In the genomic region with DNA sequence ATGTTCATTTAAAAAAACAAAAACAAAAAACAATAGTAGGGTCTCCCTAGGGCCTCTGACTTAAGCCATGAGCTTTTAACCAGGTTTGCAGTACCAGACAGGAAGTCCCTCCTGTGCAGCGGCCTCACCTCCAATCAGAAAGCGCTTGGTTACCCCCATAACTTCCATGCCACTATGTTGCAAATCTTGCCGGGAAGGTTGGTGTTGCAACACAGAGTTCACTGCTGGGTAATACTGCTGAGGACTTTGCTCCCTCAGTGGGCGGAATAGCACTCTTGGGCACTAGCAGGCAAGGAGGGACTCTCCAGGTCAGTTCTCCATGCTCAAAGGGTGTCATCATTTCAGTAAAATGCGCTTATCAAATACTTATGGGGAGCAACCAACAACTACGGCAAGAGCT, we compare ENCODE assay signal across 22 mouse cellular contexts. TPM values are rescaled to one million over a fixed set of nuclear protein-coding genes. Genes with fewer than 3 reads are reported as not detected.
A peak's percentile ranks its signal among the peaks of the same experiment; 100 is the strongest.
DNase-seq lines count a peak whose midpoint lies in the region; ATAC-seq lines count a peak whose summit lies in the region.
"Had no signal": no experiment of that assay in that cellular context is flagged by ENCODE, and none has a peak within 500 bp of the region (broad histone marks: within the 10 kb centered on the region; RNA-seq: fewer than 3 reads in every experiment).

No protein-coding gene starts in this region.

- H3K27me3 ChIP-seq in heart, embryonic 12.5 days (replicated peaks): no peaks in the 10 kb centered on the region
- H3K27me3 ChIP-seq in kidney, embryonic 14.5 days (ENCODE audit: control insufficient read depth, insufficient read depth, low read length): no peaks in the 10 kb centered on the region
- no peaks in the 10 kb centered on the region for H3K27me3 ChIP-seq in intestine, embryonic 15.5 days (replicated peaks)
- H3K27me3 ChIP-seq in liver, embryonic 16.5 days (ENCODE audit: control insufficient read depth, insufficient read depth, low read depth, low read length): no peaks in the 10 kb centered on the region
- H3K27me3 ChIP-seq: hindbrain, embryonic 13.5 days had no signal

- no peak overlapping the region for H3K4me2 ChIP-seq in heart, embryonic 12.5 days
- H3K4me2 ChIP-seq in kidney, embryonic 14.5 days (replicated peaks; ENCODE audit: low read depth, low read length): no peak overlapping the region
- no peak overlapping the region for H3K4me2 ChIP-seq in intestine, embryonic 15.5 days (replicated peaks)
- H3K4me2 ChIP-seq in liver, embryonic 16.5 days (ENCODE audit: low read depth, low read length): no peak overlapping the region
- H3K4me2 ChIP-seq: hindbrain, embryonic 13.5 days; lung, embryonic 14.5 days had no signal

- 0 out of 2 replicates have a peak overlapping the region, but pooled peaks have one; percentile 3 for H3K27ac ChIP-seq in heart, embryonic 12.5 days (ENCODE audit: poor library complexity, severe bottlenecking)
- no peak overlapping the region for H3K27ac ChIP-seq in kidney, embryonic 14.5 days (ENCODE audit: low read depth, low read length)
- no peak overlapping the region for H3K27ac ChIP-seq in intestine, embryonic 15.5 days
- no peak overlapping the region for H3K27ac ChIP-seq in liver, embryonic 16.5 days (ENCODE audit: low read length)
- H3K27ac ChIP-seq: forebrain, embryonic 10.5 days; gastrocnemius, adult 2 months; hindbrain, embryonic 13.5 days; midbrain, embryonic 10.5 days had no signal

- intact Hi-C loops in heart, postnatal 25 days (cut with DNase I): no loop called here

- WGBS in heart, embryonic 12.5 days: 96% methylated on average over 6 of the region's 6 CpGs
- 95% methylated on average over 6 of the region's 6 CpGs for WGBS in kidney, embryonic 14.5 days
- 89% methylated on average over 6 of the region's 6 CpGs for WGBS in intestine, embryonic 15.5 days
- 72% methylated on average over 6 of the region's 6 CpGs for WGBS in liver, embryonic 16.5 days (ENCODE audit: insufficient replicate concordance)

- no peaks in the 10 kb centered on the region for H3K9me3 ChIP-seq in heart, embryonic 12.5 days (replicated peaks)
- no peaks in the 10 kb centered on the region for H3K9me3 ChIP-seq in kidney, embryonic 14.5 days (ENCODE audit: control insufficient read depth, low read length)
- H3K9me3 ChIP-seq in intestine, embryonic 15.5 days: no peaks in the 10 kb centered on the region
- no peaks in the 10 kb centered on the region for H3K9me3 ChIP-seq in liver, embryonic 16.5 days (replicated peaks; ENCODE audit: control insufficient read depth, low read length)
- H3K9me3 ChIP-seq: forebrain, embryonic 10.5 days; G1E; hindbrain, embryonic 13.5 days; midbrain, embryonic 10.5 days had no signal

- DNase-seq in heart, postnatal 25 days (ENCODE audit: low spot score): no peak
- DNase-seq in kidney, adult 9 months: peak; percentile 49
- no peak for DNase-seq in frontal cortex, postnatal 25 days (ENCODE audit: low spot score in 2 of 2)
- DNase-seq in thymus, postnatal 36 days: no peak
- DNase-seq: adrenal gland, postnatal 25 days; cerebellum, adult 11 months; cerebellum, postnatal 36 days; forebrain, postnatal 0 days; gastrocnemius, adult 2 months; lung, embryonic 14.5 days; lung, postnatal 36 days; right cerebral cortex, postnatal 25 days; thymus, adult 2 months had no signal

- H3K9ac ChIP-seq in heart, embryonic 12.5 days: no peak overlapping the region
- H3K9ac ChIP-seq in kidney, embryonic 14.5 days (ENCODE audit: low read depth, low read length): no peak overlapping the region
- no peak overlapping the region for H3K9ac ChIP-seq in intestine, embryonic 15.5 days
- H3K9ac ChIP-seq in liver, embryonic 16.5 days (ENCODE audit: low read depth, low read length): no peak overlapping the region
- H3K9ac ChIP-seq: forebrain, postnatal 0 days; hindbrain, embryonic 13.5 days; lung, embryonic 14.5 days had no signal

- H3K4me1 ChIP-seq in heart, embryonic 12.5 days (replicated peaks): peaks cover 8% of the 10 kb centered on the region
- no peaks in the 10 kb centered on the region for H3K4me1 ChIP-seq in kidney, embryonic 14.5 days (ENCODE audit: control insufficient read depth, insufficient read depth, low read length)
- H3K4me1 ChIP-seq in intestine, embryonic 15.5 days (replicated peaks): no peaks in the 10 kb centered on the region
- H3K4me1 ChIP-seq in liver, embryonic 16.5 days (ENCODE audit: control insufficient read depth, low read depth, low read length): no peaks in the 10 kb centered on the region; the same call in 1 of the 2 replicates
- H3K4me1 ChIP-seq: forebrain, embryonic 10.5 days; hindbrain, embryonic 13.5 days had no signal

- ATAC-seq in heart, embryonic 12.5 days (ENCODE audit: insufficient number of reproducible peaks, low FRiP score): no peak
- no peak for ATAC-seq in kidney, embryonic 14.5 days (ENCODE audit: low FRiP score, low TSS enrichment)
- ATAC-seq in intestine, embryonic 15.5 days: peak; percentile 62; the same call in 1 of the 2 replicates
- peak; percentile 82 for ATAC-seq in liver, embryonic 16.5 days (ENCODE audit: low read depth)
- ATAC-seq: forebrain, postnatal 0 days; inflammation-experienced regulatory T-cells, adult 6 months had no signal

- no peaks in the 10 kb centered on the region for H3K36me3 ChIP-seq in heart, embryonic 12.5 days
- no peaks in the 10 kb centered on the region for H3K36me3 ChIP-seq in kidney, embryonic 14.5 days (ENCODE audit: control insufficient read depth, insufficient read depth, low read length)
- no peaks in the 10 kb centered on the region for H3K36me3 ChIP-seq in intestine, embryonic 15.5 days
- H3K36me3 ChIP-seq in liver, embryonic 16.5 days (ENCODE audit: control insufficient read depth, insufficient read depth): no peaks in the 10 kb centered on the region
- H3K36me3 ChIP-seq: forebrain, embryonic 10.5 days; G1E; hindbrain, embryonic 13.5 days; midbrain, embryonic 10.5 days had no signal

- no peak overlapping the region for H3K4me3 ChIP-seq in heart, embryonic 12.5 days
- H3K4me3 ChIP-seq in kidney, embryonic 14.5 days (ENCODE audit: low read length): no peak overlapping the region
- H3K4me3 ChIP-seq in intestine, embryonic 15.5 days (replicated peaks): no peak overlapping the region
- H3K4me3 ChIP-seq in liver, embryonic 16.5 days (ENCODE audit: low read depth, low read length): no peak overlapping the region
- H3K4me3 ChIP-seq: forebrain, embryonic 10.5 days; gastrocnemius, adult 2 months; hindbrain, embryonic 13.5 days; midbrain, embryonic 10.5 days had no signal

RNA-seq across cellular contexts. Expression of gene P2rx7, which starts 18.8 kb away (rescaled TPM):
- 0.76 and 0.91 TPM in 2 replicates for polyA plus RNA-seq in heart, embryonic 12.5 days (2016; fragmentation: Nextera tagmentation; extraction: Ambion mirVana)
- 1 to 10 TPM; 3.2 to 3.9 TPM for total RNA-seq in heart, postnatal 25 days (2021)
- polyA plus RNA-seq in kidney, embryonic 14.5 days (2014; fragmentation: Nextera tagmentation; extraction: Ambion mirVana): 0.56 and 1.1 TPM in 2 replicates
- 2.5 and 3.2 TPM in 2 replicates for polyA plus RNA-seq in intestine, embryonic 15.5 days (2015; fragmentation: Nextera tagmentation; extraction: Ambion mirVana)
- 1.3 and 1.6 TPM in 2 replicates for polyA plus RNA-seq in liver, embryonic 16.5 days (2015; fragmentation: Nextera tagmentation; extraction: Ambion mirVana)

RNA-seq across cellular contexts. Expression of gene P2rx4, which starts 44.8 kb away (rescaled TPM):
- polyA plus RNA-seq in heart, embryonic 12.5 days (2016; fragmentation: Nextera tagmentation; extraction: Ambion mirVana): 15.6 and 17.5 TPM in 2 replicates
- 10 to 100 TPM; 14.3 to 15.5 TPM for total RNA-seq in heart, postnatal 25 days (2021)
- 14.0 and 14.8 TPM in 2 replicates for polyA plus RNA-seq in kidney, embryonic 14.5 days (2014; fragmentation: Nextera tagmentation; extraction: Ambion mirVana)
- polyA plus RNA-seq in intestine, embryonic 15.5 days (2015; fragmentation: Nextera tagmentation; extraction: Ambion mirVana): 38.2 and 39.6 TPM in 2 replicates
- polyA plus RNA-seq in liver, embryonic 16.5 days (2015; fragmentation: Nextera tagmentation; extraction: Ambion mirVana): 29.4 and 31.3 TPM in 2 replicates

RNA-seq across cellular contexts. Expression of gene Ift81, which starts 48.2 kb away (rescaled TPM):
- 25.2 and 30.0 TPM in 2 replicates for polyA plus RNA-seq in heart, embryonic 12.5 days (2016; fragmentation: Nextera tagmentation; extraction: Ambion mirVana)
- total RNA-seq in heart, postnatal 25 days (2021): 10 to 100 TPM; 67.4 to 68.3 TPM
- polyA plus RNA-seq in kidney, embryonic 14.5 days (2014; fragmentation: Nextera tagmentation; extraction: Ambion mirVana): 34.1 and 46.0 TPM in 2 replicates
- polyA plus RNA-seq in intestine, embryonic 15.5 days (2015; fragmentation: Nextera tagmentation; extraction: Ambion mirVana): 23.1 and 28.8 TPM in 2 replicates
- polyA plus RNA-seq in liver, embryonic 16.5 days (2015; fragmentation: Nextera tagmentation; extraction: Ambion mirVana): 1.9 and 2.2 TPM in 2 replicates

Comparison
In these comparisons a context has a peak if more than half of its experiments do, and no peak if none do; other contexts are left out.
1. ATAC-seq: peak in intestine, embryonic 15.5 days (single experiment) and liver, embryonic 16.5 days (single experiment); none in heart, embryonic 12.5 days (single experiment) and kidney, embryonic 14.5 days (single experiment).